Mouse (Mus musculus) MEL-GATA-1-ER (cell line): ENCODE results near the gene Plekhh3.
"Not testable (repeated sequence)": the region's sequence is repeated elsewhere in the genome, so short reads cannot be mapped to it uniquely, and the experiment has no call there.

Experiments
- DNase-seq: peaks from one replicate; pipeline ENCODE4 v3.0.0-alpha.2; 2012; ENCODE audit warnings: low read depth; ENCODE audit errors: extremely low read depth

Plekhh3 gene

DNA sequence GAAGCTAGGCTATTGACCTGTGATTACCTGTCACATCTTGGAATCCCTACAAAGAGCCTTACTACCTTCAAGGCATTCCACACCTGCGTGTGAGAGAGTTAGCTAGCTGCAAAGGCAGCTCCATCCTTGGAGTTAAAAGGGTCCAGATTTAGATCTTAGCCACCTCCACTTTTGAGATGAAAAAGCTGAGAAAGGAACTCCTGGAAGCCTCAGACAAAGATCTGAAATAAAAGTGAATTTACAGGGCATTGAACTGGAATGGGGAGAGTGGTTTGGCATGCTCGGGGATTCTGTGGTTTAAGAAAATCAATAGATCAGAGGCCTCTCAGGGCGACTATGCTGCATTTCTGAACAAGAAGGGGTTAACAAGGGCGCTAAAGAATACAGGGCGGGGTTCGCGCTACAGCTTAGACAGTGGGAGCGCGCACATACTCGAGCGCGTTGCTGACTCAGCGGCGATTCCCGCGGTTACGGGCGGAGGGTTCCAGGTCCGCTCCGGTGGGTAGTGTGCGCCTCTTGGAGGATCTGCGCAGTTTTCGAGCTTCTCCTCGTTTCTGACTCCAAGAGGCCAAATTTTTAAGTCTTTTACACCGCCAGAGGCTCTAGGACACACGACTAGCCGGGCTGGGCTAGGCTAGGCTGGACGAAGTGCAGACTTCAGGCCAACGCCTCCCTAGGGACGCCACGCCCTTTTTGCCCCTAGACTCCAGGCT, 726 bp upstream of the Plekhh3 start:
- peak; percentile 58 for DNase-seq

DNA sequence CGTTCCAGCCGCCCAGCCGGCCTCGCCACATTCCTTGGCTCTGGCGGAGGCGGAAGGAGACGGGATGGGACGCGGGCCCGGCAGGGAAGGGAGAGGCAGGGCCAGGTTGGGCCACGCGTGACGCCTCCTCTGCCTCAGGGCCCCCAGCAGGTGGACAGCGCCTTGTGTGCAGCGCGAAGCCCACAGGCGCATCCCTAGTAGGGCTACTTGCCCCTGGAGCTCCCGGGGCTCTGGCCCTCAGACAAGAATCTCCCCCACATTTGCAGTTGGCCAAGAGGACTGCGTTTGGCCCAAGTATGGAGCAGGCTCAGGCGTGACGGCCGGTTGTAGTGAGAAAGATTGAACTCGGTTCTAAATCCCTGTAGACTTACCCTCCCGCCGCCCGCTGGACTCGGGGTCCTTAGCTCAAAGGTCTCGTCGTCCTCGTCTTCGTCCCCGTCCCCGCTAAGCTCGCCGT, 769 bp downstream of the Plekhh3 start, which contains the start of gene Cntnap1:
Gene Cntnap1 (plus strand): TSS at position 170 of the 457 bp plus-strand sequence.
- DNase-seq, result no peak

- DNase-seq, result no peak
Measured at GRCm38 (mm10) chr11:101169301-101170107, 1.6 kb downstream of the Plekhh3 start.

DNA sequence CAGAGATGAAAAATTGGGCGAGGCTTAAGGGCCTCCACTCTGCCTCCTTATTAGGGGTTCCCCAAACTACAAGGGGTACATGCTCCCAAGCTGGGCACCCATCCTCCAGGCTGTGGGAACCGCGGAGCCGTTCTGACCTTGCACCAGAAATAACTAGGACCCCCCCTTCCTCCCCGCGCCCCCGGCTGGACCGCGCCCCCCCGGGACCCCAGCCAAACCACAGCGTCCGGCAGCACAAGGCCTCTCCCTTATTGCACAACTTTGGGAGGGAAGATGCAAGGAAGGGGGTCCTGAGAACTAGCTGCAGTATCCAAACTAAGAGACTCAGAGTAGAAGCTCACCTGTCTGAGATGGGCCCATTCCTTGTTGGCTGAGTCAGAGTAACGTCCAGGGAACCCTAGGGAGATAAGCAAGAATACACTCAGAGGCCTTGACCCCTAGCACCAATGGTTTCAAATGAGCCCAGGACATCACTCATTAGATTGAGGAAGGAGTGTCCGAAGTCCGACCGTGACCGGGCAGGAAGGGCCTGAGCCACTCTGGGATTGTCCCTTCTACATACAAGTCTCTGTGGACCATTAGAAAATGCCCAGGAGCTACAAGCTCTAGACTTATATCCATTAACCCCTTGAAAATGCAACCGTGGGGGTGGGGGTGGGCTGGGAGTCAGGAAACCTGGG, 2.7 kb downstream of the Plekhh3 start:
- no peak for DNase-seq

DNA sequence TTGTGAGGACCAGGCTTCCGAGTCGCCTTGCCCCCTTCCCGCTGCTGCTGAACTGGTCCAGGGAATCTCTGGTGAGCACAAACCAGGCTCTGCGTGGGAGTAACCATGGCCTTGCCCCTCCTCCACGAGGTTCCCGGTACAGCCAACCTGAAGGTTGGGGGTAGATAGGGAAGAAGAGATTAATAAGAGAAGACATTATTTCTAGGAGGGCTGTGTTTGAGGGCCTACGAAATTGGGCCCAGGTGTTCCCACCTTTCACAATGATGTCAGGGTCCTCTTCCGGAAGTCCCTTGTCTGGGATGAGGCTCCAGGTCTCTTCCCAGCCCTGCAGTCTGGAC, 3.2 kb downstream of the Plekhh3 start:
- DNase-seq, result no peak

DNA sequence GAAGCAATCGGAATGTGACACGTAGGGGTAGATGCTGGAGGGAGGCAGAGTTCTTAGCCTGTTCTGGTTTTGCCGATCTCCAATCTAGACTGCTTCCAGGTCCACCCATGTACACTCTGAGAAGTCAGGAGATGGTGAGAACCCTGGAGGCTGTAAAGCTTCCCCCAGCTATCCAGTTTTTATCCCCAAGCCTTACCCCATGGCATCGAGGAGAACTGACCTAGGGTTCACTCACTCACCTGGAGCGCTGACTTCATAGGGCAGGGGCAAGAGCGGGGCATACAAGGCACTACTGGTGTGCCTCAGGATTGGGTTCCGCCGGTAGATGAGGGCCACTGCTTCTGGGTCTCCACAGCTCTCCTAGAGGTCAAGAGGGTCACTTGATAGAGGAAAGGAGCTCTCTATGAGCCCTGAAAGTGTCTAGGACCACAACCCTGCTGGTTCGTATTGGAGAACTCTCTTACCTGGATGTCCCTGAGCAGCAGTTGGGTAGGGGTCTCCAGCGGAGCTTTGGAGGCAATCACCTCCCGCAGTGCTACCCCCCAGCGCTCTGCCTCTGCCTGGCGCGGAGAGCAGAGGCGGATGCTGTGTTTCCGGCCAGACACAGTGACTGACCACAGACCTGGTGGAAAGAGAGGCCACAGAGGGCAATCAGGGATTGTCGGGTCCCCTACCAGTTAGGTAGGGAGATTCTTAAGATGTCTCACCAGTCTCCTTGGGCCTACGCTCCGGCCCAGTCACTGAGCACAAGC, 3.8 kb downstream of the Plekhh3 start:
- no peak for DNase-seq

- DNase-seq, result no peak
Measured at GRCm38 (mm10) chr11:101166357-101166756, 4.8 kb downstream of the Plekhh3 start.

DNA sequence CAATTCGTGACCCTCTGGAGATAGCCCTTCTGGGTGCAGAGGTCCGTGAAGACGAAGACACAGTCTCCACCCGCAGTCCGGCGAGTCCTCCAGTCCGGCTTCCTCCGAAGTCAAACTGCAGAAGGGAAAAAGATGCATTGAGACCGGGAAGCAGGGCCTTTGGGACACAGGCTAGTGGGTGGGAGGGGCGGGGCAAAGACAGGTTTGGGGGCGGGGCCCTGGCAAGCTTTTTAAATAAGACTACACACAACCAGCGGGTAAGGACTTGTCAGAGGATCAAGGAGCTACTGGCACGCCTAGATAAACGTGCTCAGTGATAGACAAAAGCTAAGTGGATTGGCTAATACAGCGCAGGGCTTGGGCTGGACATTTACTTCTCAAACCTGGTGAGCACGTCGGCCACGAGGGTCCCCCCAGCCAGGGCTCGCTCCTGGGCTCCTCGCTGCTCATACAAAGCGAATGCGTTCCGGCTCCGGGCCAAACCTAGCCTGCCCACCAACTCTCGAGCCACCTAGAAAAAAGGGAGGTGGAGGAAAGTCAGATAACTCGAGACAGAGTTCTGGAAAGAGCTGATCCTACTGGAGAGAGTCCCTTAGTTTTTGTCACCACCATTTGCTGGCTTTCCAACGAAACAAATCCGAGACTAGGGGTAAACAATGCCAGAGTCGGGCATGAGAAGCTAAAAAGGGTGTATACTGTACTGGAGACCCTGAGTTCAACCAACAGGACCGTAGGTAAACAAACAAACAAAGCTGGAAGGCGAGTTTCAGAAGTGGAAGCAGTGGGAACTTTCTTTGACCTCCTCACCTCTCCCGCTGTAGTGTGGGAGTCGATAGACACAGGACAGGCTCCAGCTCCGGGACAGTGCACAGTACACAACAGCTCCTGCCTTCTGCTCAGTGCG, 6.2 kb downstream of the Plekhh3 start:
- DNase-seq, result no peak

DNA sequence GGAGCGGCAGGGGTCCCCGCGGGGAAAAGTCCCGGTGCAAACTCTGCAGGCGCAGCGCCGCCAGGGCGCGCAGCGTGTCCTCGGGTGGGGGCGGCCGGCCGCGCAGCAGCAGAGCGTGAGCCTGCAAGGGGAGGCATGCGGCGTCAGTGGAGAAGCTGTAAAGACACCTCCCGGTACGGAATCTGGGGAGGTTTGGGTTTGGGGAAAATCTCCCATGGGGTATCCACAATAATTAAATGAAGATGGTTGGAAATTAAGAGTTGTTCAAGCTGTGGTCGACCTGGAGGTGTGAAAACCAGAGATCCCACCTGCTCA, 6.8 kb downstream of the Plekhh3 start:
- DNase-seq, result no peak

GRCm38 (mm10) chr11:101163476-101164350, 7.4 kb downstream of the Plekhh3 start:
- DNase-seq, result no peak

GRCm38 (mm10) chr11:101162772-101163171, 8.4 kb downstream of the Plekhh3 start:
- DNase-seq, result no peak

DNA sequence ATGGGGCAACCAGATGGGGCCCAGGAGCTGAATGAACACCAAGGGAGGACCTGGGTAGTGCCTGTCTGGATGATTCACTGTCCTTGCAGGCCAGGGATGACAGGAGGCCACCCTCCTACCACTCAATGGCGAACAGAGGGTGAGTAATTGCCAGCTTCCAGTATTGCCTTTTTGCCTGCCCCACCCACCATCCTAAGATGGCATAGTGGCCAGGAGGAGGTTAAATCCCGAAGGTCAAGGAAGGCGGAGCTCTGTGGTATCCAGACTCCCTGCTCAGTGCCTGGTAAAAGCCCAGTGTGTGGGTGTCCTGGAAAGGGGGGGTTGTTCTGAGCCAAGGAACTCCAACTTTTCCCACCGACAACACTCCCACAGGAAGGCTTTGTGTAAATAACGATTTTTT, 8.8 kb downstream of the Plekhh3 start:
- DNase-seq, result no peak

DNA sequence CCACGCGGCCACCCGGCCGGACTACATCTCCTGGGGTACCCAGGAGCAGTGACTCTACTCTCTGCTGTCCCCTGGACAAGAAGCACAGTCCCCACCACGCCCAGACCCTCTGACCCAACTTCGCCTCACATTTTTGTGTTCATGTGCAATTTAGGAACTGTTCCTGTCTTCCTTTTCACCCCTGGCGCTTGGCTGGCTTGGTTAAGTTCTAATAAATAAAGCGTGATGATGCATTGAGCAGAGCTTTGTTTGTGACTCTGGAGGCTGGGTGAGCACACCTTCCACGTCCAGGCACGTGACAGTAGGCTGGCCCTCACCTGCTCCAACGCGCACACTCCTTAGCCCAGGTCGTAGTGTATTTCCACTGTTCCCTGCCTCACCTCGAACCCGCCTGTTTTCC, 9.6 kb downstream of the Plekhh3 start:
- no peak for DNase-seq

DNA sequence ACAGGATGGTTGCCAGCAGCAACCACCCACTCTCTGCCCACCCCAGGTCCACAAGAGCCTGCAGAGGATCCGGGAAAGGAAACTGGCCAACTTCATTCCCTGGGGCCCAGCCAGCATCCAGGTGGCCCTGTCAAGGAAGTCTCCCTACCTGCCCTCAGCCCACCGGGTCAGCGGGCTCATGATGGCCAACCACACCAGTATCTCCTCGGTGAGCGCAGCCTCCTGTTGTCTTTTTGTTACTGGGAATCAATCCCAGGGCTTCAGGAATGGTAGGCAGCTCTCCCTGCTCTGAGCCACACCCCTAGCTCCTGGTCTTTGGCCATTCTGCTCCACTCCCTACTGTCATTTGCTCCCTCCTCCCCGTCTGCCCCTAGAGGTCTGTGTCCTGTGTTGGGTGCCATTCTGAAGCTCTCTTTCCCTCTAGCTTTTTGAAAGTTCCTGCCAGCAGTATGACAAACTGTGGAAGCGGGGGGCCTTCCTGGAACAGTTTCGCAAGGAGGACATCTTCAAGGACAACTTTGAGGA, 10.1 kb downstream of the Plekhh3 start:
- DNase-seq, result not testable (repeated sequence)

GRCm38 (mm10) chr11:101160151-101160550, 11.0 kb downstream of the Plekhh3 start:
- DNase-seq, result not testable (repeated sequence)

DNA sequence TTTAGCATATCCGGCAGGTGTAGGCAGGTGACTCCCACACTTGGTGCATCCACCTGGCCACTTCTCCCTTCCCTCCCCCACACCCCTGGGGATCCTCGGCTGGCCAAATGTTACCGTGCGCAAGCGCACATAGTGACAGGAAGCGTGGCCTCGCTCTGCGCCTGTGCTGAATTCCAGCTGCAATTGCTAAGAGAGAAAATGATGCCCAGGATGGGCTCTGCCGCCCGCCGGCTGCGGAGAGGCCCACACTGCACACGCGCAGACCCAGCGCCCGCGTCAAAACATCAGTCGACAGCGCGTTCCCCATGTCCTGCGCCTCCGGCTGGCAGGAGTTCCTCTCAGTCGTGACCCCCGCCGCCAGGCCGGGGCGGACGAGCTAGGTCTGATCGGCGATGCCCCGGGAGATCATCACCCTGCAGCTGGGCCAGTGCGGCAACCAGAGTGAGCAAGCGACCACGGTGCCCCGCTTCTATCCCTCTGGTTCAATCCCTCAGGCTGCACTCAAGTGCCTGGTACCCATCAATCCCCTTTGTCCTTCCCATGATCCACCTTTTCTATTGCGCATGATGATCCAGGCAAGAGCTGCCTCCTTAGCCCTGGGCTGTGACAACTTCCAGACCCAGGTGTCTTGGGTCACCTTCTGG, 15.3 kb downstream of the Plekhh3 start, which contains the start of gene Tubg2:
Gene Tubg2 (plus strand): TSS at position 180 of the 644 bp plus-strand sequence.
- no peak for DNase-seq

- DNase-seq, result no peak
Measured at GRCm38 (mm10) chr11:101155151-101155550, 16.0 kb downstream of the Plekhh3 start.

- no peak for DNase-seq
Measured at GRCm38 (mm10) chr11:101154648-101155047, 16.5 kb downstream of the Plekhh3 start.

- DNase-seq, result no peak
Measured at GRCm38 (mm10) chr11:101152825-101153224, 18.3 kb downstream of the Plekhh3 start.
